Mouse (Mus musculus): ENCODE measurements around the gene Rnf141. TPM values are rescaled to one million over a fixed set of nuclear protein-coding genes. Genes with fewer than 3 reads are reported as not detected.

Gene Rnf141
- polyA plus RNA-seq (2012; rRNA removed): 17.2 and 18.0 TPM in 2 replicates

DNA sequence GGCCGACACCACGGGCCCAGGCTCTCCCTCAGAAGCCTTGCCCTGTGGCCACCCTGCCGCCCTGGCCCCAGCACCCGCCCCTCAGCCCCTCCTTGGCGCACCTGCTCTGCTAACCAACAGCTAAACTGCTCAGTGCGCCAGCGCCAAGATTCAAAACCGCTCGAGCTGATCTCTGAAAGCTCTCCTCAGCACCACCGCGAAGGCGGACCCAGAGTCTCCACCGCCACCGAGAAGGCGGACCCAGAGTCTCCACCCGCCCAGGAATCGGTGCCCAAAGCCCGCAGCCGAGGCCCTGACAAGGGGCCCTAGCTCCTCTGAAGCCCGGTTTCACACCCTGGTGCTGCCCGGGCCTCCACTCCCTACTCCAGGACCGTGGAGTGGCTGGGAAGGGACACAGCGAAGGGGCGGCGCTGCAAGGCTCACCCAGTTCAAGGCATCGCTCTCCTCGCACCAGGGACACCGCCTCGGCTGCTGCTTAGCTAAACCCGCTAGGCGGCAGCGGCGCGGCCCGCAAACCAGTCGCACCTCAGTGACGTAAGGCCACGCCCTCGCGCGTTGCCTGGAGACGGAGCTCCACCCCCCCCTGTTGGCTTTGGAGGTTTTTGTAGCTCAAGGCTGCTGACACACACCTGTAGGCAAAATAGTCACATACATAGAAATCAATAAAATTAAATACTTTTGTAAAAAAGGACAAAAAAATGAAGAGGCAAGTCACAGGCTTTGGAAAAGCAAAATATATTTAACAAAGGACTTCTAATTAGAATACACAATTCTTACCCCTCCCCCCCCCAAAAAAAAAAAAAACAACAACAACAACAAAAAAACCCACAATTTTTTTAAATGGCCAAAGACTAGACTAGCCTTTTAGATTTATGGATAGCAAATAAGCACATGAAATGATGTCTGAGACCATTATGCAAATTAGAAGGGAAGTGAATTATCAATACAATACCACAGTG is at the start of gene Rnf141:
Gene Rnf141, minus strand, starts transcription at position 542 of the 959 bp plus-strand sequence.

DNA sequence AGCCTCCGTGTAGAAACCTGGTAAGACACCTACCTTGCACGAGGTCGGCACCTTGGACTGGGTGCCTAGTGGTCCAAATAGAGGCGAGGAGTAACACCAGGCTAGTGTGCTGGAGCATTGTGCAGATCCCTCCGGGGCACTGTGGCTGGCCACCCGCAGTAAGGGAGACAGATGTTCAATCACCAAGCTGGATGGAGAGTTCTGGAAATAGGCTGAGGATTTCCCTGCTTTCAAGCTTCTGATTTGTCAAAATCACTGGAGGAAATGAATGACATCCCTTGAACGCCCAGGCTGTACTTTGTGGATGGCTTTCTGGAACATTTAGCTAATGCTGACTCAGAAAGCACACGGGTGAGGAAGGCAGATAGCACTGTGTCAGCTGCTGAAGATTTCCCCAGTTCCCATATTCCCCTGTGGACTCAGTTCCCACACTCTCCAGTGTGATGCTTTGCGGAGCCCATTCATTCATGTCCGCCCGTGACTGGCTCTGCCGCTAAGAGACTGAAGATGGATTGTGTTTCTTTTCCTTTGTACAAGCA is 18.6 kb upstream of the Rnf141 start, which contains the start of gene Lyve1:
Gene Lyve1, minus strand, starts transcription at position 489 of the 539 bp plus-strand sequence.

GRCm38 (mm10) chr7:110768001-110768400 is 76.3 kb downstream of the Rnf141 start, which contains the start of gene Ampd3:
TSS of gene Ampd3 (plus strand) at chr7:110768206.

Other genes with a start within 250 kb of the Rnf141 start
- gene Sbf2, start 229.5 kb downstream of the Rnf141 start, polyA plus RNA-seq (2012; rRNA removed): 2.8 and 3.4 TPM in 2 replicates
- gene Adm, start 216.8 kb downstream of the Rnf141 start, polyA plus RNA-seq (2012; rRNA removed): 1.4 and 1.8 TPM in 2 replicates
- 19.9 and 24.1 TPM in 2 replicates for gene Ampd3, start 76.3 kb downstream of the Rnf141 start, polyA plus RNA-seq (2012; rRNA removed)
- 12.9 and 19.4 TPM in 2 replicates for gene Lyve1, start 18.8 kb upstream of the Rnf141 start, polyA plus RNA-seq (2012; rRNA removed)
- 4.7 and 4.9 TPM in 2 replicates for gene Mrvi1, start 138.0 kb upstream of the Rnf141 start, polyA plus RNA-seq (2012; rRNA removed)
- 13.4 and 13.9 TPM in 2 replicates for gene Ctr9, start 184.5 kb upstream of the Rnf141 start, polyA plus RNA-seq (2012; rRNA removed)
- gene Eif4g2, start 238.6 kb upstream of the Rnf141 start, polyA plus RNA-seq (2012; rRNA removed): 160 and 174 TPM in 2 replicates

Data from liver, embryonic 14 days (tissue).